Mouse (Mus musculus) forebrain, embryonic 10.5 days (tissue): ENCODE measurements around the gene Slc11a1. TPM values are rescaled to one million over a fixed set of nuclear protein-coding genes. Genes with fewer than 3 reads are reported as not detected.
"Not testable (repeated sequence)": the region's sequence is repeated elsewhere in the genome, so short reads cannot be mapped to it uniquely, and the experiment has no call there.

ENCODE experiments used
- DNase-seq: peaks from one replicate; pipeline ENCODE4 v3.0.0-alpha.2; 2017; ENCODE audit warnings: low spot score; ENCODE audit errors: extremely low spot score
- H3K27ac ChIP-seq: fragments of 300-500 bp; sonication (generic); 2 replicates; pipeline ENCODE4 v1.5.1; 2016; ENCODE audit warnings: mild to moderate bottlenecking
- H3K27me3 ChIP-seq: fragments of 300-500 bp; sonication (generic); 2 replicates; pipeline ENCODE4 v1.6.1; 2016; ENCODE audit warnings: mild to moderate bottlenecking; ENCODE audit not compliant: poor library complexity, severe bottlenecking
- H3K36me3 ChIP-seq: fragments of 300-500 bp; sonication (generic); replicated peaks from 2 replicates; pipeline ENCODE4 v1.6.1; 2016; ENCODE audit warnings: mild to moderate bottlenecking, moderate library complexity
- H3K4me1 ChIP-seq: fragments of 300-500 bp; sonication (generic); 2 replicates; pipeline ENCODE4 v1.6.1; 2016
- H3K4me3 ChIP-seq: fragments of 300-500 bp; sonication (generic); 2 replicates; pipeline ENCODE4 v1.5.1; 2016; ENCODE audit warnings: mild to moderate bottlenecking, moderate library complexity
- H3K9me3 ChIP-seq: fragments of 300-500 bp; sonication (generic); 2 replicates; pipeline ENCODE4 v1.6.1; 2016; ENCODE audit warnings: mild to moderate bottlenecking, moderate library complexity
- whole genome bisulfite sequencing: fragments of 180-500 bp; shearing (Covaris S2); methylation state at CpG from one replicate; pipeline ENCODE4 v1.1.7; 2016; 5-methylcytosine and 5-hydroxymethylcytosine counted together
- polyA plus RNA-seq: library from polyadenylated mRNA; unstranded; fragments of >200 nt; fragmentation: Nextera tagmentation; extraction: Ambion mirVana; gene quantifications from 2 replicates; pipeline ENCODE4 v1.2.1, GENCODE M21; 2016

The Slc11a1 gene
- 2.7 and 2.9 TPM in 2 replicates for polyA plus RNA-seq

DNA sequence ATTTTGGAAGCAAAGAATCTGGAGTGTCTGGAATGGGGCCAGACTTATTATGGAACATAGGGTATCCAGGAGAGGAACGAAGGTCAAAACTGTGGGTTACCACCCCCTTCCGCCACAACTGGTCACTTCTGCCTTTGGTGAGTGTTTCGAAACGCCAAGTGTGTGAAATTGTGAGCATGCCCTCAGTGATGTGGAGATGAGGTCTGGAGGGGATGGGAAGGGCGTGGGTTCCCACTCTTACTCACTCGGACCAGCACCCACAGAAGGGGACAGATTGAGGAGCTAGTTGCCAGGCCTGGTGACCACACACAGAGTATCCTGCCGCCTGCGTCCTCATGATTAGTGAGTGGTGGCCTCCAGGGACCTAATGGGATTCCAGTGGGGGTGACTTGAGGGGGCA is at the start of gene Slc11a1:
Gene Slc11a1, plus strand, starts transcription at position 216 of the 400 bp plus-strand sequence.
- no peak for DNase-seq
- no peaks in the 10 kb centered on the region for H3K27me3 ChIP-seq
- WGBS = 76% methylated on average over 8 of the region's 8 CpGs
- no peak within 1 kb of the TSS for H3K4me3 ChIP-seq
- H3K9me3 ChIP-seq = no peaks in the 10 kb centered on the region
- no peaks in the 10 kb centered on the region for H3K36me3 ChIP-seq
- peak within 1 kb of the TSS; percentile 37; the same call in 1 of the 2 replicates for H3K27ac ChIP-seq
- peaks cover 19% of the 10 kb centered on the region for H3K4me1 ChIP-seq

DNA sequence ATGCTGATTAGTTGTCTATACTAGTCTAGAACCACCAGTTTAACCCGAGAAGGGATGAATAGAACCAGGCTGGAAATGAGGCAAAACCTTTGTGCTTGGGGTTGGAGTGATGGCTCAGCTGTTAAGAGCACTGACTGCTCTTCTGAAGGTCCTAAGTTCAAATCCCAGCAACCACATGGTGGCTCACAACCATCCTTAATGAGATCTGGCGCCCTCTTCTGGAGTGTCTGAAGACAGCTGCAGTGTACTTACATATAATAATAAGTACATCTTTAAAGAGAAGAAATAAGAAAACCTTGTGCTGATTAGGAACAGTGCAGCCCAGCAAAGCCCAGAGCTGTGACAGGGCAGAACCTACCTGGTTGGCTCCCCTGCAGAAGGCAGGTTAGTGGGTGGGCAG is 48.1 kb upstream of the Slc11a1 start:
- not testable (repeated sequence) for H3K36me3 ChIP-seq, H3K27ac ChIP-seq, H3K4me3 ChIP-seq, DNase-seq, H3K27me3 ChIP-seq, H3K9me3 ChIP-seq
- H3K4me1 ChIP-seq = peaks cover 19% of the 10 kb centered on the region
- WGBS = 72% methylated on average over 2 of the region's 2 CpGs

DNA sequence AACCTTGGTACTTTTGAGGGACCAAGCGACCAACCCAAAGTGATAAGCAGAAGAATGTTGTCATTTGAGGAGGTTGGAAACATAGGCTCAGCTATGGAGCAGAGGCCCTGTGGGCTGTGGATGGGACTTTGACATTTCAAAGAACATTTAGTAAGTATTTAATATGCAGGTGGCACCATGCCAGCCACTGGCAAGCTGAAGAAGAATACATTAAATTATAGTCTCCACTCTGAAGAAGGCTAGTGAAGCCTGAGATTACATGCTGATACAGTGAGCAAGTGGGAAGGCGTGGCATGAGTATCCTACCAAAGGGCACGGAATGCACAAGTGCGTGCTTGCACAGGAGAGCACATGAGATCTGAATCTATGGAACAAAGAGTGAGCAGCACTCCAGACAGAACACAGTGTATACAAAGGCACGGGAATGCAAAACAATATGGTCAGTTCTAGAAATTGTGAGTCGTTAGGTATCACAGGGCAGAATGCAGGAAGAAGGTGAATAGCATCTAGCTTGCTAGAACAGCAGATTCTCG is 45.0 kb upstream of the Slc11a1 start:
- DNase-seq = no peak
- 89% methylated on average over 7 of the region's 7 CpGs for WGBS
- 0 out of 2 replicates have a peak, but pooled peaks cover 3% of the 10 kb centered on the region for H3K27me3 ChIP-seq
- H3K4me3 ChIP-seq = no peak overlapping the region
- H3K9me3 ChIP-seq = no peaks in the 10 kb centered on the region
- peaks cover 45% of the 10 kb centered on the region for H3K4me1 ChIP-seq
- H3K27ac ChIP-seq = no peak overlapping the region
- no peaks in the 10 kb centered on the region for H3K36me3 ChIP-seq

DNA sequence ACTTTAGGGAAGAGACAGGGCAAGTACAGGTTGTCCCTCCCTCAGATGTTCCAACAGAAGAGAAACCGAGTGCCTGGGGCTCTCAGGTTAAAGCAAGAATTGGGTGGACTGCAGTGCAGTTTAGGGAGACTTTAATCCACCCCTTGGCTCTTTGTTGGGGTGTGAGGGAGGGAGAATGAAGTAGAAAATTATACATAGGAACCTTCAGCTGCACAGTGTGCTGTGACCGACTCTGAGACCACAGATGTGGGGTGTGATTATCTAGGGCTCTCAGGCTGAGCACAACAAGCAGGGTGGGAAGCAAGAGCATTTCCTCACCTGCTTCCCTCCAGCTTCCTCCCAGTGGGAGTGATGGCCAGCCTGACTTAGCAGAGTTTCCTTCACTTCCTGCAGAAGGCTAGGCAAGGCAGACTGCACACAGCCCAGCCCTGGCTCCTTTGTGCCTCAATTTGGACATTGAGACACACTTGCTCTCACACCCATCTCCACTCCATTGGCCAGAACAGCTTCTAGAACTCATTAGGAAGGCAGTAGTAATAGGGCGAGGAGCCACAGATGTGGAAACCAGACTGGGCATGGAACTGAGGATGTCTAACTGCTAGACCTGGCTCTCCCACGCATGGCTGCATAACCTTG is 43.8 kb upstream of the Slc11a1 start:
- Histone ChIP-seq H3K4me3 (no peak overlapping the region), H3K27ac (0 out of 2 replicates have a peak overlapping the region, but pooled peaks have one; percentile 30), H3K4me1 (peaks cover 51% of the 10 kb centered on the region), H3K9me3 (no peaks in the 10 kb centered on the region), H3K36me3 (0 out of 2 replicates have a peak, but pooled peaks cover under 1% of the 10 kb centered on the region), H3K27me3 (0 out of 2 replicates have a peak, but pooled peaks cover 3% of the 10 kb centered on the region)
- WGBS = 83% methylated on average over 4 of the region's 4 CpGs
- DNase-seq = no peak

DNA sequence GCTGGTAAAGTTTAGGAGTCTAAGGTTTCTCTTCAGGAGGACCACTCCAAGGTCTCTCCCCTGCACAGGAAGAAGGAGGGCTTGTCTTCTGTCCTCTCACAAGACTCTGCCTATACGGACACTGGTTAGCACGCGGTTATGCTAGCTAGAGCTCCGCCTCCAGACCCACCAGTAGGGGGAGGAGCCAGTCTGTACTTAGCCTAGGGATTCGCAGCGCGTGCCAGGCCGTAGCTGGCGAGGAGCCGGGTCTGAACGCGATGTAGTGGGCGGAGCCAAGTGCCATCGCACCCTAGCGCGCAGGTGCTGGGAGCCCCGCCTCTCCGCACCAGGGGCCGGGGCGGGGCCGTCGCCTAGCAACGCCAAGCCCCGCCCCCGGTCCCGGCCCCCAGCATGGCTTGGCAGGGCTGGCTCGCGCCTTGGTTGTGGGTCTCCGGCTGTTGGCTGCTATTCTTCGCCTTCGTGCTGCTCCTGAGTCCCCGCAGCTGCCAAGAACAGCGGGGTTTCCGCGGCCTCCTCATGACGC is 42.7 kb upstream of the Slc11a1 start:
- Histone ChIP-seq H3K27me3 (0 out of 2 replicates have a peak, but pooled peaks cover 3% of the 10 kb centered on the region), H3K27ac (peak overlapping the region; percentile 86), H3K4me3 (peak overlapping the region; percentile 60), H3K4me1 (peaks cover 51% of the 10 kb centered on the region), H3K9me3 (no peaks in the 10 kb centered on the region), H3K36me3 (0 out of 2 replicates have a peak, but pooled peaks cover 4% of the 10 kb centered on the region)
- peak; percentile 93 for DNase-seq
- WGBS = under 1% methylated on average over 36 of the region's 36 CpGs

DNA sequence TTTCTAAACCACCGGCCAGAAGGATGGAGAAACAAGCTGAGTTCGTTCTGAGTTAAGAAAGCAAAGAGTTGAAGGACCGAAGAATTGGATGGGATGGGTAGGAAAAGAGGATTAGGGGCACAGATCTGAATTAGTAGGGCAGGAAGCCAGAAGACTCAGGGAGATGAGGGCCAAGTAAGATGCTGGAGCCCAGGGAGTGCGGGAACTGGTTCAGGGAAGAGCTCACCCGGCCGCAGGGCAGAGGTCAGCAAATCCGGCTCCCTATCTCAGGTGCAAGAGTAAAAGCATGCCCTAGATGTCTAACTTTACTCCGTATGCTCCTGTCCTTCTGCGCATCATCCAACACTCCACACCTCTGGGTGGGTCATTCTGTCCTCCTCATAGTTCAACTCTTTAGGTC is 42.1 kb upstream of the Slc11a1 start:
- H3K36me3 ChIP-seq = 0 out of 2 replicates have a peak, but pooled peaks cover 4% of the 10 kb centered on the region
- no peak for DNase-seq

DNA sequence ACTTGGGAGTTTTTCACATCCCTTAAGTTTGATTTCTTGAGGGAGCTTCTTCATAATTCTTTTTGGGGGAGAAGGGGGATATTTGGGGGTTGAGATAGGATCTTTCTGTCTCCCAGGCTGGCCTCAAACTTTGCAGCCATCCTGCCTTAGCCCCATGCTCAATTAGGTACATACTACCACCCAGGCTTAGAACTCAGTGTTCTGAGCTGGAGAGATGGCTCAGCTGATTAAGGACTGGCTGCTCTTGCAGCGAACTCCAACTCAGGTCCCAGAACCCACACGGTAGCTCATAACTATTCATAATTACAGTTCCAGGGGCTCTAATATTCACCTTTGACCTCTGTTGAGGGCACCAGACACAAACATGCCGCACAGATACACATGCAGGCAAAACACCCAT is 40.4 kb upstream of the Slc11a1 start:
- Histone ChIP-seq H3K27me3 (0 out of 2 replicates have a peak, but pooled peaks cover 3% of the 10 kb centered on the region), H3K4me3 (no peak overlapping the region), H3K4me1 (peaks cover 58% of the 10 kb centered on the region), H3K27ac (no peak overlapping the region), H3K36me3 (0 out of 2 replicates have a peak, but pooled peaks cover 4% of the 10 kb centered on the region), H3K9me3 (no peaks in the 10 kb centered on the region)
- DNase-seq = no peak
- 88% methylated on average over 3 of the region's 3 CpGs for WGBS

More for the DNA sequence above, 42.1 kb upstream of the Slc11a1 start:
- peaks cover 51% of the 10 kb centered on the region for H3K4me1 ChIP-seq
- H3K27ac ChIP-seq = peak overlapping the region; percentile 86
- H3K27me3 ChIP-seq = 0 out of 2 replicates have a peak, but pooled peaks cover 3% of the 10 kb centered on the region
- no peaks in the 10 kb centered on the region for H3K9me3 ChIP-seq
- H3K4me3 ChIP-seq = peak overlapping the region; percentile 60
- 2% methylated on average over 9 of the region's 9 CpGs for WGBS

DNA sequence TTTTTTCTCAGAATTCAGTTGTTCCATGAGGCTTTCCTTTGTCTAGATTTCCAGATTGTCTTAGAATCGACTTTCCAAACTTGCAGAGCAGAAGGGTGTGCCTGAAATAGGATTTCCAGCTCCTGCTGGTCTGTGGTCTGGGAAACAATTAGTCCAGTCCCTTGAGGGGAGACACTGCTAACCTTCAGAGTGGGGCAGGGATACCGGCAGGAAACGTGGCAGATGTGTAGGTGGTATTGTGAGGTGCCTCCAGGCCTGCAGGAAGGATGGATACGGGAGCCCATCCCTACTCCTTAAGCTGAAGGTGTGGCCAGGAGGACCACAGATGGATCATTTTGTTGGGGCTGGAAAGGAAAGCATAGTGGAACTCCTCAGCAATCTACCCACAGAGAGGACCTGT is 40.0 kb upstream of the Slc11a1 start:
- Histone ChIP-seq H3K27me3 (0 out of 2 replicates have a peak, but pooled peaks cover 3% of the 10 kb centered on the region), H3K36me3 (0 out of 2 replicates have a peak, but pooled peaks cover 4% of the 10 kb centered on the region), H3K27ac (no peak overlapping the region), H3K4me1 (peaks cover 57% of the 10 kb centered on the region), H3K9me3 (no peaks in the 10 kb centered on the region), H3K4me3 (no peak overlapping the region)
- DNase-seq = no peak
- 69% methylated on average over 4 of the region's 4 CpGs for WGBS

DNA sequence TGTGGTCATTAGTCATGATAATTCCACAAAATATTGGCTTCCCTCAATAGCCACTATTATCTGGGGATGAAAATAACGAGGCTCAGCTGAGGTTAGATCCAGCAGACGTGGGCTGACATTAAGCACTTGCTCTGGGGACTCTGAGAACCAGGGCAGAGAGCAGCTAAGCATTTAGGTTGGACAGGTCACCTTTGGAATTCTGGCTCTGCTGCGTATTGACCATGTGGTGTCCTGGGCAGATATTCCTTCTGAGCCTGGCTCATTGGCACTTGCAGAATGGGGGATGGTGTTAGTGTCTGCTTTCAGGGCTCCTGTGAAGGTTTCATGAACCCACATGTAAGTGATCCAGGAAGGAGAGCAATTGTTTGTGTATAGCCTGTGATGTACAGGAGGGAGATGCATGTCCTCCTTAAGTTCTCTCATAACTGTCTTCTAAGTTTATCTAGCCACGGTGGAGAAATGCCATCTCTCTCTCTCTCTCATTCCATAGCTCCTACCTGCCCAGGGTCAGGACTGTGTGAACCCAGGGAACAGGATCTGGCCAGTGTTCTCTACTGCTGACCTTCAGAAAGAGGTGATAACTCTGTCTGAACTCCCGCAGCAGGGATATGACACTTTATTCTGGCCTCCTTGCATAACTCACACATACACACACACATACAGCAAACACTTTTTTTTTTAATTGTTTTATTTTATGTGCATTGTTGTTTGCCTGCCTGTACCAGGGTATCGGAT is 39.4 kb upstream of the Slc11a1 start:
- Histone ChIP-seq H3K27me3 (0 out of 2 replicates have a peak, but pooled peaks cover 3% of the 10 kb centered on the region), H3K4me3 (no peak overlapping the region), H3K27ac (no peak overlapping the region), H3K36me3 (peaks cover 10% of the 10 kb centered on the region), H3K4me1 (peaks cover 52% of the 10 kb centered on the region), H3K9me3 (peaks cover 3% of the 10 kb centered on the region; the same call in 1 of the 2 replicates)
- DNase-seq = no peak
- WGBS = 82% methylated on average over 6 of the region's 6 CpGs

DNA sequence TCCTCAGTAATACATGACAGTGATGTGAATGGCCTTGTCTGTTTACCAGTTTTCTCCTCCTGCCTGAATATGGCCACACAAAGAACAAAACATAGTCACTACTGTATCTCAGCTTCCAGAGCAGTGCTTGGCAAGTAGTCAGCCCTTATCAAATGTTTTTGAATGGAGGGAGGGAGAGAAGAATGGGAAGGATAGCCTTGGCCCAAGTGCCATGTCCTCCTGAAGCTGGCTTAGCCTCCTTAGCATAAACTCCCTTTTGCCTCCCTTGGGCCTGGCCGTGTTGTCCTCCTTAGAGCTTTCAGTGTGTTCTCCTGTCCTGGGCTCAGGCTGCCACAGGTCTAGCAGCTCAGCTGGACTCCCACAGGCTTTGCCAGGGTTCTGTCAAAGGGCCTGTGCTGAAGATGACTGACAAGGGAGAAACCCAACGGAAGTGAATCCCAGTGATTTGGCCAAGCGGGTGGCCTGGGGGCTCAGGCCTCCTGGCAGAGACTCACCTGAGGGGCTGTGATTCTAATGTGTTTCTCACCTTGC is 37.7 kb upstream of the Slc11a1 start:
- Histone ChIP-seq H3K27ac (0 out of 2 replicates have a peak overlapping the region, but pooled peaks have one; percentile 11), H3K4me1 (peaks cover 35% of the 10 kb centered on the region), H3K27me3 (0 out of 2 replicates have a peak, but pooled peaks cover 3% of the 10 kb centered on the region), H3K36me3 (peaks cover 10% of the 10 kb centered on the region), H3K9me3 (peaks cover 3% of the 10 kb centered on the region; the same call in 1 of the 2 replicates), H3K4me3 (no peak overlapping the region)
- 91% methylated on average over 3 of the region's 3 CpGs for WGBS
- no peak for DNase-seq

DNA sequence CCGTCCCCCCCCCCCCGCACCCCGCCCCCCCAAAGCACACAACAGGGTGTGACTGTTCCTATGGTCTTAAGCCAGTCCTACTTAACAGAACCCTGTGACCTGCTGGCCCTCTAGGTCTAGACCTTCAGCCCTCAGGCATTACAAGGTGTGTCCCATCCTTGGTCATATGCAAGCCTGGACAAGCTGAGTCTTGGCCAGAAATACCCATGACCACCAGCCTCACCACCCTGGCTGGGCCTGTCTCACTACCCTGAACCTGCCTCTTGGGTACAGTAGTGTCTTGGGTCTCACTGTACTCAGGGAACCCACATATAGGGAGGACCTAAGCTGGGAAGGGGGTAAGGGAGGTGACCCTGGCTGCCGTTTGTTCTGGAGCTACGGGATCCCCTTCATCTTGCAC is 37.0 kb upstream of the Slc11a1 start:
- no peak for DNase-seq
- no peak overlapping the region for H3K4me3 ChIP-seq
- no peak overlapping the region for H3K27ac ChIP-seq
- WGBS = 95% methylated on average over 5 of the region's 5 CpGs
- peaks cover 3% of the 10 kb centered on the region; the same call in 1 of the 2 replicates for H3K9me3 ChIP-seq
- peaks cover 31% of the 10 kb centered on the region for H3K4me1 ChIP-seq
- peaks cover 10% of the 10 kb centered on the region for H3K36me3 ChIP-seq
- 0 out of 2 replicates have a peak, but pooled peaks cover 3% of the 10 kb centered on the region for H3K27me3 ChIP-seq

DNA sequence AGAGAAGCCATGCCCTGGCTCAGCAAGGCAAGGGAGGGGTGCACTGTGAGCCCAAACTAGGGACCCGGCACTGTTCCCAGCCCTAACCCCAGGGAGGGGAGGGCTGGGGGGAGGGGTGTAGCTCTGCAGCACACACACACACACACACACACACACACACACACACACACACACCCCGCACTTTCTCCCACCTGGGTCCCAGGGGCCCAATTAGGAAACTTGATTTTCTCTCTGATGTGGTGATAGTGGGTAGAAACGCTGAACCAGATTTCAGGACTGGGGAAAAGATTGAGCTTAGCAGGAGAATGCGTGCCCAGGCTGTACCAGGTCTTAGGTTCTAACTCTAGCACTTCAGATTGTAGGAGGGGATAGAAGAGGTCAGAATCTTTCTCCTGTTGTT is 36.4 kb upstream of the Slc11a1 start:
- 91% methylated on average over 3 of the region's 4 CpGs for WGBS
- Histone ChIP-seq H3K4me3 (no peak overlapping the region), H3K4me1 (peaks cover 31% of the 10 kb centered on the region), H3K27ac (0 out of 2 replicates have a peak overlapping the region, but pooled peaks have one; percentile 12), H3K27me3 (0 out of 2 replicates have a peak, but pooled peaks cover 1% of the 10 kb centered on the region), H3K36me3 (peaks cover 10% of the 10 kb centered on the region), H3K9me3 (peaks cover 3% of the 10 kb centered on the region; the same call in 1 of the 2 replicates)
- DNase-seq = no peak
